24 mouse cellular contexts compared by ENCODE assay signal in genomic region chr12:101832179-101833114, GRCm38 (mm10). TPM values are rescaled to one million over a fixed set of nuclear protein-coding genes. Genes with fewer than 3 reads are reported as not detected.
DNase-seq lines count a peak whose midpoint lies in the region; ATAC-seq lines count a peak whose summit lies in the region.
"Had no signal": no experiment of that assay in that cellular context is flagged by ENCODE, and none has a peak within 500 bp of the region (broad histone marks: within the 10 kb centered on the region; RNA-seq: fewer than 3 reads in every experiment).

No protein-coding gene starts in this region.

- DNase-seq in lung, postnatal 36 days: no peak
- DNase-seq in fat pad, adult 2 months (ENCODE audit: extremely low read depth, low read depth, low spot score): peak; percentile 4
- DNase-seq in right cerebral cortex, adult 2 months (ENCODE audit: low spot score in 2 of 2): no peak
- no peak for DNase-seq in urinary bladder, adult 18-20 months (ENCODE audit: low spot score in 2 of 2)
- DNase-seq: adrenal gland, postnatal 10 days; cerebellum, adult 2 months; cerebellum, postnatal 36 days; gastrocnemius, adult 2 months; lung, postnatal 10 days; thymus, adult 2 months; thymus, postnatal 4 days had no signal

- no peaks in the 10 kb centered on the region for H3K27me3 ChIP-seq in lung, embryonic 15.5 days
- no peaks in the 10 kb centered on the region for H3K27me3 ChIP-seq in kidney, embryonic 14.5 days (ENCODE audit: control insufficient read depth, insufficient read depth, low read length)
- H3K27me3 ChIP-seq: liver, embryonic 12.5 days; megakaryocyte, embryonic 14.5 days; midbrain, embryonic 15.5 days; neural tube, embryonic 12.5 days had no signal

- no peak overlapping the region for H3K27ac ChIP-seq in lung, embryonic 15.5 days
- no peak overlapping the region; the same call in 1 of the 2 replicates for H3K27ac ChIP-seq in kidney, embryonic 14.5 days (ENCODE audit: low read depth, low read length)
- H3K27ac ChIP-seq: hindbrain, embryonic 10.5 days; liver, embryonic 12.5 days; midbrain, embryonic 15.5 days; neural tube, embryonic 12.5 days had no signal

- H3K9ac ChIP-seq in lung, embryonic 15.5 days: no peak overlapping the region
- H3K9ac ChIP-seq in kidney, embryonic 14.5 days (ENCODE audit: low read depth, low read length): no peak overlapping the region
- H3K9ac ChIP-seq: liver, embryonic 12.5 days; midbrain, embryonic 15.5 days; neural tube, embryonic 12.5 days had no signal

- H3K4me1 ChIP-seq in lung, embryonic 15.5 days: peaks cover 26% of the 10 kb centered on the region
- H3K4me1 ChIP-seq in kidney, embryonic 14.5 days (ENCODE audit: control insufficient read depth, insufficient read depth, low read length): peaks cover 9% of the 10 kb centered on the region; the same call in 1 of the 2 replicates
- H3K4me1 ChIP-seq: hindbrain, embryonic 10.5 days; liver, embryonic 12.5 days; megakaryocyte, embryonic 14.5 days; midbrain, embryonic 15.5 days; neural tube, embryonic 12.5 days had no signal

- H3K9me3 ChIP-seq in lung, embryonic 15.5 days: no peaks in the 10 kb centered on the region
- no peaks in the 10 kb centered on the region for H3K9me3 ChIP-seq in kidney, embryonic 14.5 days (ENCODE audit: control insufficient read depth, low read length)
- H3K9me3 ChIP-seq: hindbrain, embryonic 10.5 days; liver, embryonic 12.5 days; megakaryocyte, embryonic 14.5 days; midbrain, embryonic 15.5 days; neural tube, embryonic 12.5 days had no signal

- ATAC-seq in lung, embryonic 15.5 days (ENCODE audit: borderline replicate concordance, extremely low read depth, low FRiP score, low TSS enrichment): peak; percentile 44; the same call in 1 of the 2 replicates
- ATAC-seq in kidney, embryonic 14.5 days (ENCODE audit: low FRiP score, low TSS enrichment): peak; percentile 87
- 0 out of 2 replicates have a peak, but pooled peaks have one; percentile 35 for ATAC-seq in megakaryocyte, adult 5-6 weeks (ENCODE audit: poor library complexity, severe bottlenecking)
- ATAC-seq: activated CD4-positive, CD25-positive, alpha-beta regulatory T cell, adult 4 months; forebrain, embryonic 14.5 days; hindbrain, embryonic 16.5 days; liver, embryonic 12.5 days; midbrain, embryonic 15.5 days had no signal

- peaks cover 22% of the 10 kb centered on the region for H3K36me3 ChIP-seq in lung, embryonic 15.5 days
- peaks cover 14% of the 10 kb centered on the region; the same call in 1 of the 2 replicates for H3K36me3 ChIP-seq in kidney, embryonic 14.5 days (ENCODE audit: control insufficient read depth, insufficient read depth, low read length)

- H3K4me2 ChIP-seq in lung, embryonic 15.5 days: no peak overlapping the region
- H3K4me2 ChIP-seq in kidney, embryonic 14.5 days (replicated peaks; ENCODE audit: low read depth, low read length): no peak overlapping the region
- H3K4me2 ChIP-seq: heart, embryonic 11.5 days; liver, embryonic 12.5 days; midbrain, embryonic 15.5 days; neural tube, embryonic 12.5 days had no signal

- no peak overlapping the region for H3K4me3 ChIP-seq in lung, embryonic 15.5 days
- H3K4me3 ChIP-seq in kidney, embryonic 14.5 days (ENCODE audit: low read length): no peak overlapping the region
- H3K4me3 ChIP-seq: gastrocnemius, adult 2 months; hindbrain, embryonic 10.5 days; liver, embryonic 12.5 days; megakaryocyte, embryonic 14.5 days; midbrain, embryonic 15.5 days; neural tube, embryonic 12.5 days had no signal

- WGBS in lung, embryonic 15.5 days: 39% methylated on average over 7 of the region's 7 CpGs
- 49% methylated on average over 7 of the region's 7 CpGs for WGBS in kidney, embryonic 14.5 days

RNA-seq across cellular contexts. Expression of gene Fbln5, which starts 13.6 kb away (rescaled TPM):
- polyA plus RNA-seq in lung, embryonic 15.5 days (2015; fragmentation: Nextera tagmentation; extraction: Ambion mirVana): 142 and 153 TPM in 2 replicates
- polyA plus RNA-seq in kidney, embryonic 14.5 days (2014; fragmentation: Nextera tagmentation; extraction: Ambion mirVana): 36.2 and 51.3 TPM in 2 replicates
- total RNA-seq in megakaryocyte, adult 5-6 weeks (2015): 0.33 and 0.89 TPM in 2 replicates
- 0.48 TPM in 1 of 2 replicates, not detected in the other for total RNA-seq in megakaryocyte, adult 5-6 weeks (2017)
- total RNA-seq: MEL had no signal
- polyA plus RNA-seq: activated CD4-positive, CD25-positive, alpha-beta regulatory T cell, adult 4 months had no signal

Comparison
In these comparisons a context has a peak if more than half of its experiments do, and no peak if none do; other contexts are left out.
1. ATAC-seq: peak in every context shown above with its lines; median percentile 87 in kidney, embryonic 14.5 days; 44 in lung, embryonic 15.5 days; 35 in megakaryocyte, adult 5-6 weeks.